Mouse (Mus musculus) adrenal gland, adult (tissue): Measurements from ENCODE around the gene Sept10.

ENCODE experiments used
- DNase-seq, 2 experiments: peaks; one replicate each; pipeline ENCODE4 v3.0.0; 2022 to 2023; ENCODE audit warnings: low spot score in 1 of 2; ENCODE audit not compliant: inconsistent age in 2 of 2

The Sept10 gene

GRCm38 (mm10) chr10:59229205-59229820 lies 7.7 kb upstream of the Sept10 start:
- no peak for DNase-seq

GRCm38 (mm10) chr10:59225137-59225536 lies 3.5 kb upstream of the Sept10 start:
- DNase-seq = peak in 1 of 2 experiments; percentile 55

- peak in 1 of 2 experiments; percentile 58 for DNase-seq
Observed at GRCm38 (mm10) chr10:59223890-59224289, 2.2 kb upstream of the Sept10 start.

- DNase-seq = no peak
Observed at GRCm38 (mm10) chr10:59223301-59223700, 1.7 kb upstream of the Sept10 start.

GRCm38 (mm10) chr10:59222271-59223101 lies 839 bp upstream of the Sept10 start:
- peak; percentile 58 to 80 for DNase-seq

GRCm38 (mm10) chr10:59220824-59221472 lies 699 bp downstream of the Sept10 start:
- no peak for DNase-seq

GRCm38 (mm10) chr10:59200011-59200410 lies 21.6 kb downstream of the Sept10 start:
- no peak for DNase-seq

GRCm38 (mm10) chr10:59196763-59197162 lies 24.9 kb downstream of the Sept10 start:
- DNase-seq = peak in 1 of 2 experiments; percentile 56

- DNase-seq = peak in 1 of 2 experiments; percentile 48
Observed at GRCm38 (mm10) chr10:59194891-59195290, 26.8 kb downstream of the Sept10 start.

- peak in 1 of 2 experiments; percentile 59 for DNase-seq
Observed at GRCm38 (mm10) chr10:59182306-59182705, 39.3 kb downstream of the Sept10 start.

- no peak for DNase-seq
Observed at GRCm38 (mm10) chr10:59179620-59180019, 42.0 kb downstream of the Sept10 start.

- no peak for DNase-seq
Observed at GRCm38 (mm10) chr10:59172539-59172938, 49.1 kb downstream of the Sept10 start.

- no peak for DNase-seq
Observed at GRCm38 (mm10) chr10:59171042-59171441, 50.6 kb downstream of the Sept10 start.

- DNase-seq = peak; percentile 43 to 80
Observed at GRCm38 (mm10) chr10:59166104-59166944, 55.3 kb downstream of the Sept10 start.

- DNase-seq = no peak
Observed at GRCm38 (mm10) chr10:59162185-59162897, 59.3 kb downstream of the Sept10 start.

- no peak for DNase-seq
Observed at GRCm38 (mm10) chr10:59158627-59159026, 63.0 kb downstream of the Sept10 start.

GRCm38 (mm10) chr10:59152544-59153081 lies 69.0 kb downstream of the Sept10 start:
- DNase-seq = no peak

GRCm38 (mm10) chr10:59150938-59151657 lies 70.5 kb downstream of the Sept10 start:
- no peak for DNase-seq

- peak; percentile 27 to 80 for DNase-seq
Observed at GRCm38 (mm10) chr10:59149956-59150383, 71.7 kb downstream of the Sept10 start.
